Comparison of ENCODE assay signal across 16 mouse cellular contexts in genomic region chr10:63240868-63241271, GRCm38 (mm10). TPM values are rescaled to one million over a fixed set of nuclear protein-coding genes. Genes with fewer than 3 reads are reported as not detected.
A peak's percentile ranks its signal among the peaks of the same experiment; 100 is the strongest.
DNase-seq lines count a peak whose midpoint lies in the region.
"Had no signal": no experiment of that assay in that cellular context is flagged by ENCODE, and none has a peak within 500 bp of the region (broad histone marks: within the 10 kb centered on the region; RNA-seq: fewer than 3 reads in every experiment).

No protein-coding gene starts in this region.

- peak; percentile 82 for DNase-seq in heart, adult 11 months
- DNase-seq in heart, postnatal 36 days = no peak
- peak; percentile 50 for DNase-seq in A20 (ENCODE audit: low read depth, low spot score)
- DNase-seq in CD4-positive, CD25-positive, alpha-beta regulatory T cell, adult 2 months (ENCODE audit: low read depth, low spot score) = peak; percentile 69
- peak; percentile 61 for DNase-seq in induced T-regulatory cell, adult 2 months (ENCODE audit: low read depth)
- DNase-seq in urinary bladder, postnatal 25 days (ENCODE audit: low spot score) = no peak
- no peak for DNase-seq in gastrocnemius, adult 18-20 months (ENCODE audit: low spot score)
- DNase-seq in kidney, adult 9 months = no peak
- DNase-seq: adrenal gland, adult 8-10 months; adrenal gland, postnatal 36 days; cerebellum, adult 2 months; cerebellum, postnatal 25 days; gastrocnemius, postnatal 14 days; heart, adult 18-20 months; heart, postnatal 10 days had no signal

- intact Hi-C loops in heart, postnatal 36 days (cut with DNase I) = loop anchor here (5.0 to 10.0 kb wide), 4 partner anchors 84 to 756 kb away; partner anchors contain the start of genes Dnajc12, Hnrnph3, Pbld2 and Sirt1

RNA-seq across cellular contexts. Expression of gene Herc4, which starts 2.7 kb away (rescaled TPM):
- total RNA-seq in heart, postnatal 36 days (2021) = 10 to 100 TPM; 32.2 to 33.4 TPM
- 10 to 100 TPM; 19.5 to 23.9 TPM for total RNA-seq in gastrocnemius, adult 18-20 months (2021)

RNA-seq across cellular contexts. Expression of gene Mypn, which starts 37.1 kb away (rescaled TPM):
- total RNA-seq in heart, postnatal 36 days (2021) = 100 to 1,000 TPM in 1 of 2 experiments, 10 to 100 TPM in 1; 96.7 to 105 TPM
- total RNA-seq in gastrocnemius, adult 18-20 months (2021) = 100 to 1,000 TPM; 279 to 292 TPM
- total RNA-seq: hematopoietic stem cell, adult 5-6 weeks had no signal

Comparison
In these comparisons a context has a peak if more than half of its experiments do, and no peak if none do; other contexts are left out.
1. DNase-seq: peak in heart, adult 11 months (single experiment), A20 (single experiment), CD4-positive, CD25-positive, alpha-beta regulatory T cell, adult 2 months (single experiment) and induced T-regulatory cell, adult 2 months (single experiment); none in heart, postnatal 36 days (0 of 2), urinary bladder, postnatal 25 days (single experiment), gastrocnemius, adult 18-20 months (single experiment) and kidney, adult 9 months (single experiment).